In genomic region chr3:37769268-37769756, GRCm38 (mm10) we compare ENCODE assay signal across 8 mouse cellular contexts. TPM values are rescaled to one million over a fixed set of nuclear protein-coding genes. Genes with fewer than 3 reads are reported as not detected.
A peak's percentile ranks its signal among the peaks of the same experiment; 100 is the strongest.
DNase-seq lines count a peak whose midpoint lies in the region; ATAC-seq and TF ChIP-seq lines count a peak whose summit lies in the region.

No protein-coding gene starts in this region.

- WGBS in forebrain, embryonic 11.5 days, result 38% methylated on average over 5 of the region's 5 CpGs
- 8% methylated on average over 5 of the region's 5 CpGs for WGBS in heart, embryonic 16.5 days
- 8% methylated on average over 5 of the region's 5 CpGs for WGBS in kidney, postnatal 0 days
- WGBS in limb, embryonic 14.5 days, result 4% methylated on average over 5 of the region's 5 CpGs
- WGBS in midbrain, embryonic 12.5 days, result 24% methylated on average over 5 of the region's 5 CpGs

- peak; percentile 7; the same call in 1 of the 2 replicates for TF ChIP-seq CTCF in kidney, postnatal 0 days (IDR thresholded peaks at IDR 0.05; ENCODE audit: low read depth)
- no peak for TF ChIP-seq CTCF in testis, adult 2 months (IDR thresholded peaks at IDR 0.05; ENCODE audit: control insufficient read depth, insufficient read depth, insufficient replicate concordance, low read depth, low read length)

- H3K9ac ChIP-seq in forebrain, embryonic 11.5 days (ENCODE audit: low read length), result no peak overlapping the region
- peak overlapping the region; percentile 54 for H3K9ac ChIP-seq in heart, embryonic 16.5 days (ENCODE audit: low read length)
- no peak overlapping the region for H3K9ac ChIP-seq in kidney, postnatal 0 days (ENCODE audit: low read depth, low read length)
- no peak overlapping the region for H3K9ac ChIP-seq in limb, embryonic 14.5 days (ENCODE audit: low read depth, low read length, severe bottlenecking)
- 0 out of 2 replicates have a peak overlapping the region, but pooled peaks have one; percentile 3 for H3K9ac ChIP-seq in midbrain, embryonic 12.5 days (replicated peaks)

- no peaks in the 10 kb centered on the region for H3K9me3 ChIP-seq in forebrain, embryonic 11.5 days (ENCODE audit: control insufficient read depth, low read length)
- 0 out of 2 replicates have a peak, but pooled peaks cover 2% of the 10 kb centered on the region for H3K9me3 ChIP-seq in heart, embryonic 16.5 days (replicated peaks; ENCODE audit: control insufficient read depth, low read length)
- H3K9me3 ChIP-seq in kidney, postnatal 0 days (replicated peaks; ENCODE audit: low read length), result no peaks in the 10 kb centered on the region
- H3K9me3 ChIP-seq in limb, embryonic 14.5 days (ENCODE audit: control insufficient read depth, low read length), result no peaks in the 10 kb centered on the region
- H3K9me3 ChIP-seq in midbrain, embryonic 12.5 days, result no peaks in the 10 kb centered on the region

- H3K4me2 ChIP-seq in forebrain, embryonic 11.5 days (ENCODE audit: low read depth, low read length, severe bottlenecking), result no peak overlapping the region
- peak overlapping the region; percentile 42 for H3K4me2 ChIP-seq in heart, embryonic 16.5 days (ENCODE audit: low read depth, low read length)
- H3K4me2 ChIP-seq in kidney, postnatal 0 days (ENCODE audit: low read length), result 0 out of 2 replicates have a peak overlapping the region, but pooled peaks have one; percentile 22
- 0 out of 2 replicates have a peak overlapping the region, but pooled peaks have one; percentile 8 for H3K4me2 ChIP-seq in limb, embryonic 14.5 days (replicated peaks; ENCODE audit: low read depth, low read length, severe bottlenecking)
- peak overlapping the region; percentile 24; the same call in 1 of the 2 replicates for H3K4me2 ChIP-seq in midbrain, embryonic 12.5 days (replicated peaks)

- no peak for TF ChIP-seq POLR2A in limb, embryonic 14.5 days (IDR thresholded peaks at IDR 0.05; ENCODE audit: borderline replicate concordance, extremely low read depth, insufficient read depth, insufficient read length)
- no peak for TF ChIP-seq POLR2A in testis, adult 2 months (IDR thresholded peaks at IDR 0.05; ENCODE audit: control insufficient read depth, low read depth, low read length)

- H3K4me1 ChIP-seq in forebrain, embryonic 11.5 days (replicated peaks; ENCODE audit: control insufficient read depth, insufficient read depth, low read length), result peaks cover 10% of the 10 kb centered on the region; the same call in 1 of the 2 replicates
- H3K4me1 ChIP-seq in heart, embryonic 16.5 days (ENCODE audit: control insufficient read depth, insufficient read depth, low read length), result peaks cover 20% of the 10 kb centered on the region
- peaks cover 14% of the 10 kb centered on the region for H3K4me1 ChIP-seq in kidney, postnatal 0 days (replicated peaks; ENCODE audit: insufficient read depth, low read length)
- peaks cover 37% of the 10 kb centered on the region for H3K4me1 ChIP-seq in limb, embryonic 14.5 days (ENCODE audit: control insufficient read depth, insufficient read depth, low read length)
- peaks cover 20% of the 10 kb centered on the region for H3K4me1 ChIP-seq in midbrain, embryonic 12.5 days
- 0 out of 2 replicates have a peak, but pooled peaks cover 2% of the 10 kb centered on the region for H3K4me1 ChIP-seq in testis, adult 2 months (ENCODE audit: control insufficient read depth, insufficient read depth, low read length)

- ATAC-seq in forebrain, embryonic 11.5 days (replicated peaks; ENCODE audit: low FRiP score), result peak; percentile 65; the same call in 1 of the 2 replicates
- ATAC-seq in heart, embryonic 16.5 days (replicated peaks; ENCODE audit: extremely low read depth, insufficient read depth, low FRiP score), result peak; percentile 88
- peak; percentile 73 for ATAC-seq in kidney, postnatal 0 days (replicated peaks; ENCODE audit: low FRiP score, low read depth)
- peak; percentile 93 for ATAC-seq in limb, embryonic 14.5 days (ENCODE audit: low FRiP score, low read depth)
- ATAC-seq in midbrain, embryonic 12.5 days (ENCODE audit: low FRiP score, low read depth), result peak; percentile 64

- no peaks in the 10 kb centered on the region for H3K27me3 ChIP-seq in forebrain, embryonic 11.5 days (ENCODE audit: control insufficient read depth, insufficient read depth, low read length)
- no peaks in the 10 kb centered on the region for H3K27me3 ChIP-seq in heart, embryonic 16.5 days (ENCODE audit: control insufficient read depth, insufficient read depth, low read length)
- no peaks in the 10 kb centered on the region for H3K27me3 ChIP-seq in kidney, postnatal 0 days (ENCODE audit: insufficient read depth, low read length)
- H3K27me3 ChIP-seq in limb, embryonic 14.5 days (ENCODE audit: control insufficient read depth, insufficient read depth, low read length), result no peaks in the 10 kb centered on the region
- peaks cover 30% of the 10 kb centered on the region for H3K27me3 ChIP-seq in midbrain, embryonic 12.5 days
- no peaks in the 10 kb centered on the region for H3K27me3 ChIP-seq in testis, adult 2 months (ENCODE audit: control insufficient read depth, insufficient read depth, low read length)

- H3K4me3 ChIP-seq in forebrain, embryonic 11.5 days (ENCODE audit: low read depth, low read length), result no peak overlapping the region
- 0 out of 2 replicates have a peak overlapping the region, but pooled peaks have one; percentile 1 for H3K4me3 ChIP-seq in heart, embryonic 16.5 days (ENCODE audit: low read length)
- no peak overlapping the region for H3K4me3 ChIP-seq in kidney, postnatal 0 days (replicated peaks; ENCODE audit: low read depth, low read length)
- H3K4me3 ChIP-seq in limb, embryonic 14.5 days (replicated peaks; ENCODE audit: low read length), result no peak overlapping the region
- no peak overlapping the region for H3K4me3 ChIP-seq in midbrain, embryonic 12.5 days
- H3K4me3 ChIP-seq in testis, adult 2 months (ENCODE audit: control insufficient read depth, low read depth, low read length), result no peak overlapping the region

- H3K27ac ChIP-seq in forebrain, embryonic 11.5 days (ENCODE audit: low read depth, low read length), result peak overlapping the region; percentile 46
- peak overlapping the region; percentile 80 for H3K27ac ChIP-seq in heart, embryonic 16.5 days (ENCODE audit: low read length)
- H3K27ac ChIP-seq in kidney, postnatal 0 days, result peak overlapping the region; percentile 71; the same call in 1 of the 2 replicates
- H3K27ac ChIP-seq in limb, embryonic 14.5 days (replicated peaks; ENCODE audit: low read depth, low read length), result peak overlapping the region; percentile 48
- H3K27ac ChIP-seq in midbrain, embryonic 12.5 days (replicated peaks), result peak overlapping the region; percentile 56
- H3K27ac ChIP-seq in testis, adult 2 months (ENCODE audit: control insufficient read depth, insufficient read depth, low read depth, low read length), result peak overlapping the region; percentile 32; the same call in 1 of the 2 replicates

- peak; percentile 80 for DNase-seq in CD4-positive, CD25-positive, alpha-beta regulatory T cell, adult 2 months (ENCODE audit: low read depth, low spot score)
- DNase-seq in adrenal gland, postnatal 36 days, result peak; percentile 60 to 72
- DNase-seq in forebrain, embryonic 11.5 days (ENCODE audit: low spot score), result no peak
- peak; percentile 90 for DNase-seq in kidney, postnatal 0 days (ENCODE audit: low spot score)
- peak; percentile 88 for DNase-seq in limb, embryonic 14.5 days (ENCODE audit: low spot score)

- no peaks in the 10 kb centered on the region for H3K36me3 ChIP-seq in forebrain, embryonic 11.5 days (ENCODE audit: control insufficient read depth, insufficient read depth, low read length)
- no peaks in the 10 kb centered on the region for H3K36me3 ChIP-seq in heart, embryonic 16.5 days (ENCODE audit: control insufficient read depth, insufficient read depth)
- H3K36me3 ChIP-seq in kidney, postnatal 0 days (ENCODE audit: insufficient read depth, low read length), result no peaks in the 10 kb centered on the region
- no peaks in the 10 kb centered on the region for H3K36me3 ChIP-seq in limb, embryonic 14.5 days (ENCODE audit: control insufficient read depth, insufficient read depth, low read length)
- H3K36me3 ChIP-seq in midbrain, embryonic 12.5 days, result no peaks in the 10 kb centered on the region
- no peaks in the 10 kb centered on the region for H3K36me3 ChIP-seq in testis, adult 2 months (ENCODE audit: control insufficient read depth, insufficient read depth, low read length)

RNA-seq across cellular contexts. Expression of gene Gm5148, which starts 45.0 kb away (rescaled TPM):
- under 1 TPM in 1 of 2 experiments, not detected in 1; 0.36 TPM for total RNA-seq in adrenal gland, postnatal 36 days (2021)
- 3.6 and 4.8 TPM in 2 replicates for polyA plus RNA-seq in forebrain, embryonic 11.5 days (2014; fragmentation: Nextera tagmentation; extraction: Ambion mirVana)
- polyA plus RNA-seq in heart, embryonic 16.5 days (2015; fragmentation: Nextera tagmentation; extraction: Ambion mirVana), result 3.1 and 4.0 TPM in 2 replicates
- 11.4 and 14.4 TPM in 2 replicates for polyA plus RNA-seq in kidney, postnatal 0 days (2015; fragmentation: Nextera tagmentation; extraction: Ambion mirVana)
- 6.3 and 9.1 TPM in 2 replicates for polyA plus RNA-seq in limb, embryonic 14.5 days (2012; rRNA removed)
- polyA plus RNA-seq in limb, embryonic 14.5 days (2014; fragmentation: Nextera tagmentation; extraction: Ambion mirVana), result 7.4 and 8.1 TPM in 2 replicates
- 2.5 and 3.3 TPM in 2 replicates for polyA plus RNA-seq in midbrain, embryonic 12.5 days (2016; fragmentation: Nextera tagmentation; extraction: Ambion mirVana)
- polyA plus RNA-seq in testis, adult 2 months (2012; rRNA removed), result 0.93 and 1.8 TPM in 2 replicates

Comparison
In these comparisons a context has a peak if more than half of its experiments do, and no peak if none do; other contexts are left out.
1. H3K9ac ChIP-seq: peak in heart, embryonic 16.5 days (single experiment) and midbrain, embryonic 12.5 days (single experiment); none in forebrain, embryonic 11.5 days (single experiment), kidney, postnatal 0 days (single experiment) and limb, embryonic 14.5 days (single experiment).
2. Peak in every context shown above with its lines, with median percentiles within 50 percentile points of each other: ATAC-seq and H3K27ac ChIP-seq.